Mouse (Mus musculus) gastrocnemius, adult 8-10 months (tissue): ENCODE data around the gene Olfr742. TPM values are rescaled to one million over a fixed set of nuclear protein-coding genes. Genes with fewer than 3 reads are reported as not detected.

Source experiments
- DNase-seq, 2 experiments: peaks; one replicate each; pipeline ENCODE4 v3.0.0; 2022; ENCODE audit warnings: low spot score in 2 of 2
- total RNA-seq, 4 experiments: library from RNA; stranded (reverse); gene quantifications; 2 replicates each; pipeline ENCODE4 v1.2.4; 2022

The Olfr742 gene
- not detected for total RNA-seq

DNA sequence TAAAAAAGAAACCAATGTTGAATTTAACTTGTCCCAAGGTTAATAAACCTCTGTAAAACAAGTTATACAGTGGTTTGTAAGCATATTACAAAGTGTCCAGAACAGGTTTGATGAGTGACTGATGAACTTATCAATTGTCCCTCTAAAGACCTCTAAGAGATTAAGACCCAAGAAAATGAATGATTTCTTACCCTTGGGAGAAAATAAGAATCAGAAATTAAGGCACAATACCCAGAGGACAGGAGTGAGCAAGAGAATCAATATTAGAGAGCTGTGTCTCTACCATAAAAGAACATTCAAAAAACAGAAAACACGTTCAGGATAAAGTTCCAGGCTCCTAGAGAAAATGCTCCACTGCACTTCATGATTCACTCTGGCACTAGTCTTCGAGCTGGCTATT lies at the start of gene Olfr742:
Gene Olfr742, plus strand, starts transcription at position 301 of the 400 bp plus-strand sequence.
- no peak for DNase-seq

DNA sequence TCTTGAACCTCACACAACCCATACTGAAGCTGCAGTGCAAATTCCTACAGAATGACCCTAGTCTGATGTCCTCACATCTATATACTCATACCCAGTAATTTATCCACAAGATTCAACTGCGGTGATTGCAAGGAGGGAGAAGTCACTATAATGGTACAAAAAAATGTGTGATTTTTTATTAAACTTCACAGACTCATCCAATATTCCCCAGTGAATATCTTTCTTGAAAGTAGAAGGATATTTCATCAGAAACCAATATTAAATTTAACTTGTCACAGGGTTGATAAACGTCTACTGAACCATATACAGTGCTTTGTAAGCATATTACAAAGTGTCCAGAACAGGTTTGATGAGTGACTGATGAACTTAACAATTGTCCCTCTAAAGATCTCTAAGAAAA lies 31.0 kb upstream of the Olfr742 start, which contains the start of gene Olfr741:
Gene Olfr741, plus strand, starts transcription at position 301 of the 400 bp plus-strand sequence.
- DNase-seq, result no peak

DNA sequence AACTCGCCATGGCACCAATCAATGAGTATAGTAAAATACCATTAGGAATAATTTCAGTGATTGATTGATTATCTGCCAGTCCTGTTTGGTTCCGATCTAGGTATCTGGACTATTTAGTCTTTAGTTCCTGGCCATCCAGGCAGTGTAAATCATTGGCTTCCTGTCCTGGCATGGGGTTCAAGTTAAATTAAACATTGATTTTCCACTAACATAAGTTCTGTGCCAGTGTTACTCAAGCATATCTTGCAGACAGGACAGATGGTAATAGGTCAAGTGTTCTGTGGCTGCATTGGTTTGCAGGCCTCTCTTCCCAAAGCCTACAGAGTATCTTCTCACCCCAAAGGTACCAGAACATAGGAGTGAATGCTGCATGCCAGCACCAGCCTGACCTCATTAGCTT lies 25.0 kb upstream of the Olfr742 start:
- DNase-seq, result no peak

DNA sequence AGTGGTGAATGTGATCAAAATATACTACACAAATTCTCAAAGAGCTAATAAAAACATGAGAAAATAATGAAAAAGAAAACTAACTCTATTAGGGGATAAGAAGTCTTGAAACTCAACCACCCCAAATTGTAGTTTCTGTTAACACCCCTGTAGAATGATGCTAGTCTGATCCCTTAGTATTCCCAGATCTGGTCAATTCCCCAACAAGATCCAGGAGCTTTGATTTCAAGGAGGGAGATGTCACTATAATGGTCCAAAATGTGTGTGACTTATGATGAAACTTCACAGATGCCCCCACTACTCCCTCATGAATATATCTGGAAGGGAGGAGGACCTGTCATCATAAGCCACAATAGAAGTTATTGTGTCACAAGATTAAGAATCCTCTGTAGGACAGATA lies 18.1 kb downstream of the Olfr742 start, which contains the start of gene Olfr743:
Gene Olfr743, plus strand, starts transcription at position 301 of the 400 bp plus-strand sequence.
- DNase-seq, result no peak

DNA sequence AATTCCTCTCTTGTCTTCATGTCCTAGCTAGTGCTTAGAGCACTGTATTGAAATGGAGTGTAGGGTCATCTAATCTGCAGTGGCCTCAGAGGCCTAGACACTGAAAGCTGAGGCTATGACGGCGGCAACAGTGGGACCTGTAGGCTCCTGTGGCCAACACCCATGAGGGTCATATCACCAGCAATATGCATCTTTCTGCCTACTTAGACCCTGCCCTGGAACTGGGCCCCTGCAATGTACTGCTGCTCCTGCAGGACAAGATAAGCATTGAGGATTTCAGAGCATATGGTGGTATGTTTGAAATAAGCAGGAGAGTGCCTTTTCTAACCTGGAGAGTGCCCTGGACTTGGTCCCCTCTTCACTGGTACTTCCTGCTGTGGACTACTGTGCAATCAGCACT lies 49.3 kb downstream of the Olfr742 start:
- DNase-seq, result no peak

Other genes starting within 250 kb of the Olfr742 start
- gene Olfr732, start 219.4 kb upstream of the Olfr742 start, total RNA-seq, result not detected
- gene Olfr733, start 202.1 kb upstream of the Olfr742 start, total RNA-seq, result not detected
- not detected for gene Olfr734, start 176.8 kb upstream of the Olfr742 start, total RNA-seq
- gene Olfr735, start 154.7 kb upstream of the Olfr742 start, total RNA-seq, result not detected
- gene Tlr11, start 145.7 kb upstream of the Olfr742 start, total RNA-seq, result under 1 TPM in 1 of 4 experiments, not detected in 3; 0.09 TPM
- not detected for gene Olfr736, start 122.4 kb upstream of the Olfr742 start, total RNA-seq
- not detected for gene Olfr738, start 96.0 kb upstream of the Olfr742 start, total RNA-seq
- not detected for gene Olfr739, start 85.0 kb upstream of the Olfr742 start, total RNA-seq
- gene Olfr740, start 58.1 kb upstream of the Olfr742 start, total RNA-seq, result not detected
- not detected for gene Olfr741, start 30.9 kb upstream of the Olfr742 start, total RNA-seq
- not detected for gene Olfr743, start 18.2 kb downstream of the Olfr742 start, total RNA-seq
- not detected for gene Olfr744, start 111.3 kb downstream of the Olfr742 start, total RNA-seq
- not detected for gene Olfr745, start 135.8 kb downstream of the Olfr742 start, total RNA-seq
- gene Olfr746, start 143.5 kb downstream of the Olfr742 start, total RNA-seq, result not detected
- not detected for gene Olfr747, start 189.6 kb downstream of the Olfr742 start, total RNA-seq
- gene Olfr748, start 203.8 kb downstream of the Olfr742 start, total RNA-seq, result not detected
- not detected for gene Olfr749, start 241.5 kb downstream of the Olfr742 start, total RNA-seq